Mouse (Mus musculus) forebrain, embryonic 11.5 days (tissue): Measurements from ENCODE around the gene Gins2. TPM values are rescaled to one million over a fixed set of nuclear protein-coding genes. Genes with fewer than 3 reads are reported as not detected.

Source experiments
- ATAC-seq: fragments of 200-750 bp; cut with Nextera tagmentation; replicated peaks from 2 replicates; pipeline ENCODE4 v1.8.0; 2017; ENCODE audit warnings: moderate TSS enrichment; ENCODE audit not compliant: low FRiP score
- DNase-seq: peaks from one replicate; pipeline ENCODE4 v3.0.0-alpha.2; 2017; ENCODE audit warnings: low spot score
- H3K27ac ChIP-seq: fragments of 300-500 bp; sonication (generic); 2 replicates; pipeline ENCODE4 v1.5.1; 2014; ENCODE audit warnings: low read depth, low read length
- H3K27me3 ChIP-seq: fragments of 300-500 bp; sonication (generic); 2 replicates; pipeline ENCODE4 v1.6.1; 2014; ENCODE audit warnings: mild to moderate bottlenecking, low read length, mixed read lengths; ENCODE audit not compliant: control insufficient read depth, insufficient read depth
- H3K36me3 ChIP-seq: fragments of 300-500 bp; sonication (generic); 2 replicates; pipeline ENCODE4 v1.6.1; 2014; ENCODE audit warnings: mild to moderate bottlenecking, low read length, moderate library complexity, mixed read lengths; ENCODE audit not compliant: control insufficient read depth, insufficient read depth
- H3K4me1 ChIP-seq: fragments of 300-500 bp; sonication (generic); replicated peaks from 2 replicates; pipeline ENCODE4 v1.6.1; 2014; ENCODE audit warnings: low read length, mixed read lengths; ENCODE audit not compliant: control insufficient read depth, insufficient read depth
- H3K4me2 ChIP-seq: fragments of 300-500 bp; sonication (generic); 2 replicates; pipeline ENCODE4 v1.6.1; 2014; ENCODE audit warnings: low read depth, mild to moderate bottlenecking, low read length, moderate library complexity, mixed read lengths; ENCODE audit not compliant: severe bottlenecking
- H3K4me3 ChIP-seq: fragments of 300-500 bp; sonication (generic); 2 replicates; pipeline ENCODE4 v1.5.1; 2014; ENCODE audit warnings: low read depth, low read length
- H3K9ac ChIP-seq: fragments of 300-500 bp; sonication (generic); 2 replicates; pipeline ENCODE4 v1.6.1; 2014; ENCODE audit warnings: low read length
- H3K9me3 ChIP-seq: fragments of 300-500 bp; sonication (generic); 2 replicates; pipeline ENCODE4 v1.6.1; 2016; ENCODE audit warnings: low read length, mixed read lengths; ENCODE audit not compliant: control insufficient read depth
- WGBS: fragments of 180-500 bp; shearing (Covaris S2); extraction: QIAGEN DNeasy Blood & Tissue Kit; methylation state at CpG from one replicate; pipeline ENCODE4 v1.1.7; 2014; 5-methylcytosine and 5-hydroxymethylcytosine counted together
- polyA plus RNA-seq: library from polyadenylated mRNA; unstranded; fragments of >200 nt; fragmentation: Nextera tagmentation; extraction: Ambion mirVana; gene quantifications from 2 replicates; pipeline ENCODE4 v1.2.1, GENCODE M21; 2014

Gene Gins2
- 105 and 115 TPM in 2 replicates for polyA plus RNA-seq

DNA sequence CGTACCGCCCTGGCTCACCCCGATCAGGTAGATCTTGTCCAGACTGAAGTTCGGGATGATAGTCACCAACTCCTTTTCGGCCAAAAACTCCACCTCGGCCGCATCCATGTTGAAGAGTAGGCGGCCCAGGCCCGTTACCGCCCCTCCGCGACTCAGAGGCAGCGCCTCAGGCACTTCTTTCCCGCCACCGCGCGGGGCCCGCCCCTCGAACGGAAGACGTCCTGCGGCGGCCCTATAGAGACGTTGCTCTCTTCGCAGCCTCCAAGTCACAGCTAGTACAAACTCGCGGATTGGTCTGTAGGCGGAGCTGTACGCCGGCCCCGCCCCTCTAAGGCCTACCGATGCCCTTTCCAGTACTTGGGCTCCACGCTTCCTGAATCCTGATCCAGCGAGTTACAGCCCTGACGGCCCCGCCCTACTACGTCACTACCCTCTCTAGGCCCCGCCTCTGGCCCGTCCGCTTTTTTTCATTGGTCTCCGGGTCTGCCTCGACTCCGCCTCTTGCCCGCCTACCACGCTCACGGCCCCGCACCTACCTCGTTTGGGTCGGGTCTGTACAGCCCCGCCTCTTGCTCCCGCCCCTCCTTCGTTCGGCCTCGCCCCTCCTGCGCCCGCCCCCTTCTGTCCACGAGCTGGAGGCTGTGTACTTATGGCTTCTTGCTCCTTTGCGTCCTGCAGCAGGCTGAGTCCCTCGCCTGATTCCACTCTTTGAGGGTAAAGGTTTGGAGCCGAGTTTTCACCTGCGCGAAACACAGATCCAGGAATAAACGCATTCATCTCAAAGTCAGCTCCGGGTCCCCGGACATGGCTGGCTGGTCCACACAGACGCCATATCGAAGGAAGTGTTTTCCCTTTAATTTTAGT is at the start of gene Gins2:
Gene Gins2 (minus strand): TSS at position 397 of the 864 bp plus-strand sequence.
- WGBS, result under 1% methylated on average over 67 of the region's 67 CpGs
- H3K9me3 ChIP-seq, result no peaks in the 10 kb centered on the region
- peak within 1 kb of the TSS; percentile 73 for H3K4me2 ChIP-seq
- peak within 1 kb of the TSS; percentile 74 for H3K9ac ChIP-seq
- DNase-seq (peak; percentile 100), ATAC-seq (peak; percentile 99)
- no peaks in the 10 kb centered on the region for H3K27me3 ChIP-seq
- no peak within 1 kb of the TSS for H3K27ac ChIP-seq
- H3K36me3 ChIP-seq, result no peaks in the 10 kb centered on the region
- peak within 1 kb of the TSS; percentile 70 for H3K4me3 ChIP-seq
- H3K4me1 ChIP-seq, result peaks cover 12% of the 10 kb centered on the region

DNA sequence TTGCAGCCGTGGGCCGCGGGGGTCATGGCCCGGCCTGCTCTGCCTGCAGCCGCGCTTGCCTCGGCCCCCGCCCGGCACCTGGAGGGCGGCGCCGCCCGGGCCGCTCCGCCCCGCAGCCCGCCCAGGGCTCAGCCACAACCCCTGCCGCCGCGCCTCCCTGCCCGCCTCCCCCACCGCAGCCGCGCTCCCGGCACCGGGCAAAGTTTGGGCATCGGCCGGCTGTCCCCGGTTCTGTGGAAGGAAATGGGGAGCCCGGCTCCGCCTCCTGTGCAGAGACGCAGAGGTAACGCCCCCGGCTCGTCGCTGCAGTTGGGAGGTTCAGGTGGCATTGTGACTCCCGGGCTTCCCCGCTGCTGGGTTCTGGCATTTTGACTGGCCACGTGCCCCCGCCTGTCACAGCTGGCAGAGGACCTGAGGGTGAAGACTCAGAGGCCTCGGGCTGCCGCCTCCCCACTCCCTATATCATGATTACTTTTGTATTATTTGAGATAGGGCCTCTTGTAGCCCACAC is 45.3 kb upstream of the Gins2 start:
- no peak overlapping the region for H3K27ac ChIP-seq
- peak overlapping the region; percentile 50 for H3K4me3 ChIP-seq
- ATAC-seq, result peak; percentile 33; the same call in 1 of the 2 replicates
- H3K27me3 ChIP-seq, result peaks cover 23% of the 10 kb centered on the region
- DNase-seq, result peak; percentile 71
- peak overlapping the region; percentile 43 for H3K9ac ChIP-seq
- H3K36me3 ChIP-seq, result no peaks in the 10 kb centered on the region
- peak overlapping the region; percentile 95 for H3K4me2 ChIP-seq
- 1% methylated on average over 34 of the region's 42 CpGs for WGBS
- H3K9me3 ChIP-seq, result no peaks in the 10 kb centered on the region
- peaks cover 9% of the 10 kb centered on the region; the same call in 1 of the 2 replicates for H3K4me1 ChIP-seq

DNA sequence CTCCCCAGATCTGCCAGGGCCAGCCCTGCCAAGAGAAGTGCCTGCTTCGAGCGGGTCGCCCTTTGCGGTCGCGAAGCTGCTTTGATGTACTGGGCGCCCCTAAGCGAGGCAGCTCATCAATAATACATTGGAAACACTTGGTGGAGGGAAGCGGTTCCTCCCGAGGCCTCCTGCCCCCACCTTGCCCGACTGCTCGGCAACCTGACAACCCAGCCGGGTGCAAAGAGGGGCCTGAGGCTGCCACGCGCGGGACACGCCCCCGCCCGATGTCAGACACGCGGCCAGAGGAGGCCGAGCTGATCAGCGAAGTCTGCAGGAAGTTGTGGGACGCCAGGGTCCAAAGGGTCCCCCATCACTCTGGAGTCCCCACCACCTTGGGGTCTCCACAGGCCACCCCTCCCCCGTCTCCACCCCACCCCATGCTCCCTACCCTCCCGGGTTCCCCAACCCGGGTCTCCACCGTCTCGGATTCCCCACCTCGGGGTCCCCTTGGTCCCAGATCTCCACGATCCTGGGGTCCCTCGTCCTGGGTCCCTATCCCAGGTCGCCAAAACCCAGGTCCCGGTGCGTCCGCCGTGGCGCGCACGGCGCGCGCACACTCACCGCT is 44.7 kb upstream of the Gins2 start:
- H3K4me2 ChIP-seq, result peak overlapping the region; percentile 95
- peak overlapping the region; percentile 43 for H3K9ac ChIP-seq
- H3K27me3 ChIP-seq, result peaks cover 23% of the 10 kb centered on the region
- DNase-seq (peak; percentile 67), ATAC-seq (0 out of 2 replicates have a peak, but pooled peaks have one; percentile 5)
- H3K4me1 ChIP-seq, result peaks cover 9% of the 10 kb centered on the region; the same call in 1 of the 2 replicates
- no peak overlapping the region for H3K27ac ChIP-seq
- no peaks in the 10 kb centered on the region for H3K9me3 ChIP-seq
- peak overlapping the region; percentile 50 for H3K4me3 ChIP-seq
- H3K36me3 ChIP-seq, result no peaks in the 10 kb centered on the region
- under 1% methylated on average over 44 of the region's 44 CpGs for WGBS

DNA sequence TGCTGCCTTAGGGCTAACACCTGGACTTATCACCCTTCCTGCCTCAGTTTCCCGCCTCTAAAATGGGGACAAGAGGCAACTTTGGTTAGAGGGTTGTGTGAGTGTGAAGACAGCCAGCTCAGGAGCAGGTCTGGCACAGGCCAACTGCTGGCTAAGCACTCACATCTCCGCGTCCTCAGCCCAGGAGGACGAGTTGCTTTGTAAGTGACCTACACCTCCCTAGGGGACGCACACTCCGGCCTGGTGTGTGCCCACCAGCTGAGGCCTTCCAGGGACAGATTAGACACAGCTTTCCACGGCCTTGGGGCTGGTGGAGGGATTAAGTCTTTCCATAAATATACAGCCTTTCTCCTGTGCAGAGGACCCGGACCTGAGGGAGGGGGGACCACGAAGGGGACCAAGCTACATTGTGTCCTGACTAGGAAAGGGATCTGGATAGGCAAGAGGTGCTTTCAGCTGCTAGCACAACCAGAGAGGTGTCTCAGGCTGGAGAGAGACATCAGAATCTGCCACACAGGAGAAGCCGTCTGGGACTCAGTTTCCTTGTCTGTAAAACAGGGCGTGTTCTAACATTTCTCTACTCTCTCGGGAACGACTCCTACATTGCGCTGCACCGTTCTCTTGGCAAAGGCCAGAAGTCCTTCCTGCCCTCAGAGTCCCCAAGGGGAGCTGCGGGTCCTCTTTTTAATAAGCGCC is 44.0 kb upstream of the Gins2 start:
- Histone ChIP-seq H3K9me3 (no peaks in the 10 kb centered on the region), H3K36me3 (no peaks in the 10 kb centered on the region), H3K4me2 (peak overlapping the region; percentile 95), H3K27me3 (peaks cover 23% of the 10 kb centered on the region), H3K9ac (no peak overlapping the region), H3K4me3 (peak overlapping the region; percentile 50; the same call in 1 of the 2 replicates), H3K27ac (no peak overlapping the region), H3K4me1 (peaks cover 9% of the 10 kb centered on the region; the same call in 1 of the 2 replicates)
- ATAC-seq (no peak), DNase-seq (no peak)
- 27% methylated on average over 17 of the region's 17 CpGs for WGBS

GRCm38 (mm10) chr8:120631441-120632375 is 42.6 kb upstream of the Gins2 start:
- no peak overlapping the region for H3K27ac ChIP-seq
- ATAC-seq, result no peak
- H3K4me1 ChIP-seq, result peaks cover 9% of the 10 kb centered on the region; the same call in 1 of the 2 replicates
- no peak overlapping the region for H3K4me3 ChIP-seq
- H3K4me2 ChIP-seq, result no peak overlapping the region
- no peak for DNase-seq
- H3K9me3 ChIP-seq, result no peaks in the 10 kb centered on the region
- H3K27me3 ChIP-seq, result peaks cover 23% of the 10 kb centered on the region
- 73% methylated on average over 21 of the region's 21 CpGs for WGBS
- no peak overlapping the region for H3K9ac ChIP-seq
- H3K36me3 ChIP-seq, result no peaks in the 10 kb centered on the region

GRCm38 (mm10) chr8:120630848-120631247 is 41.7 kb upstream of the Gins2 start:
- Histone ChIP-seq H3K4me3 (no peak overlapping the region), H3K27ac (no peak overlapping the region), H3K27me3 (peaks cover 23% of the 10 kb centered on the region), H3K4me2 (no peak overlapping the region), H3K9me3 (no peaks in the 10 kb centered on the region), H3K9ac (no peak overlapping the region), H3K4me1 (peaks cover 9% of the 10 kb centered on the region; the same call in 1 of the 2 replicates), H3K36me3 (no peaks in the 10 kb centered on the region)
- DNase-seq (no peak), ATAC-seq (no peak)
- 53% methylated on average over 6 of the region's 6 CpGs for WGBS

DNA sequence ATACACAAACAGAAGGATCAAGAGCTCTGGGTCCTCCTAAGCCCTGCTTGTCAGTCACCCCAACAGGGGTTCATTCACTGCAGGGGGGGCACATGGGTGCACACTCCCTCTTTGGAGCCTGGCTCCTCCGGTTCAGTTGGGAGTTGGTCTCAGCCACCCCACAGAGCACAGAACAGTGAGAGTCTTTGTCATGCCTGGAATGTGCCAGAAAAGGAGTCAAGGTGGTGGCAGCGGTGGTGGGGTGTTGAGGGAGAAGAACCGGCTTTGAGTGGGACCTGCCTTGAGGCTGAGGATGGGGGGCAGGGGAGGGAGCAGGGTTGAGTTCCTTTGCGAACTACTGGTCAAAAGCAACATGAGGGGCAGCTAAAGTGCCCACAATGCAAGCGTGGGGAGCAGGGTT is 40.9 kb upstream of the Gins2 start:
- H3K36me3 ChIP-seq, result no peaks in the 10 kb centered on the region
- no peak overlapping the region for H3K9ac ChIP-seq
- DNase-seq (no peak), ATAC-seq (no peak)
- WGBS, result 33% methylated on average over 5 of the region's 5 CpGs
- H3K4me2 ChIP-seq, result no peak overlapping the region
- H3K9me3 ChIP-seq, result no peaks in the 10 kb centered on the region
- H3K27ac ChIP-seq, result no peak overlapping the region
- H3K4me1 ChIP-seq, result peaks cover 9% of the 10 kb centered on the region; the same call in 1 of the 2 replicates
- peaks cover 20% of the 10 kb centered on the region for H3K27me3 ChIP-seq
- H3K4me3 ChIP-seq, result no peak overlapping the region
